25 mouse cellular contexts compared by ENCODE assay signal in genomic region chr2:152776019-152776418, GRCm38 (mm10). TPM values are rescaled to one million over a fixed set of nuclear protein-coding genes. Genes with fewer than 3 reads are reported as not detected.
A peak's percentile ranks its signal among the peaks of the same experiment; 100 is the strongest.
DNase-seq lines count a peak whose midpoint lies in the region; ATAC-seq and TF ChIP-seq lines count a peak whose summit lies in the region.
"Had no signal": no experiment of that assay in that cellular context is flagged by ENCODE, and none has a peak within 500 bp of the region (broad histone marks: within the 10 kb centered on the region; RNA-seq: fewer than 3 reads in every experiment).

No protein-coding gene starts in this region.

- peaks cover 14% of the 10 kb centered on the region; the same call in 1 of the 2 replicates for H3K27me3 ChIP-seq in liver, embryonic 13.5 days
- peaks cover 22% of the 10 kb centered on the region for H3K27me3 ChIP-seq in liver, embryonic 12.5 days (replicated peaks)
- H3K27me3 ChIP-seq: embryonic facial prominence, embryonic 13.5 days; forebrain, embryonic 13.5 days; heart, embryonic 12.5 days; heart, embryonic 15.5 days; hindbrain, embryonic 13.5 days had no signal

- no peak overlapping the region for H3K9ac ChIP-seq in liver, embryonic 13.5 days
- no peak overlapping the region for H3K9ac ChIP-seq in liver, embryonic 12.5 days
- H3K9ac ChIP-seq: embryonic facial prominence, embryonic 13.5 days; forebrain, embryonic 13.5 days; heart, embryonic 12.5 days; heart, embryonic 15.5 days; hindbrain, embryonic 13.5 days had no signal

- 85% methylated on average over 3 of the region's 3 CpGs for WGBS in liver, embryonic 13.5 days (ENCODE audit: insufficient replicate concordance)
- WGBS in liver, embryonic 12.5 days (ENCODE audit: insufficient replicate concordance) = 71% methylated on average over 3 of the region's 3 CpGs

- H3K27ac ChIP-seq in liver, embryonic 13.5 days = peak overlapping the region; percentile 5; the same call in 1 of the 2 replicates
- no peak overlapping the region for H3K27ac ChIP-seq in liver, embryonic 12.5 days
- H3K27ac ChIP-seq in cortical plate, adult 2 months (ENCODE audit: insufficient read depth, low read length) = 0 out of 2 replicates have a peak overlapping the region, but pooled peaks have one; percentile 18
- H3K27ac ChIP-seq: embryonic facial prominence, embryonic 10.5 days; embryonic facial prominence, embryonic 13.5 days; forebrain, embryonic 10.5 days; forebrain, embryonic 13.5 days; heart, embryonic 15.5 days; hindbrain, embryonic 10.5 days; hindbrain, embryonic 13.5 days had no signal

- peaks cover 54% of the 10 kb centered on the region for H3K4me1 ChIP-seq in liver, embryonic 13.5 days (replicated peaks)
- H3K4me1 ChIP-seq in liver, embryonic 12.5 days = peaks cover 35% of the 10 kb centered on the region
- peaks cover 9% of the 10 kb centered on the region for H3K4me1 ChIP-seq in cortical plate, adult 2 months (ENCODE audit: control insufficient read depth, insufficient read depth, low read length)
- H3K4me1 ChIP-seq: forebrain, embryonic 13.5 days; hindbrain, embryonic 13.5 days had no signal

- ATAC-seq in frontal cortex, adult (ENCODE audit: low TSS enrichment) = peak; percentile 35
- ATAC-seq in liver, embryonic 13.5 days (ENCODE audit: low read depth) = no peak
- ATAC-seq in liver, embryonic 12.5 days = no peak
- ATAC-seq: forebrain, embryonic 13.5 days; hindbrain, embryonic 16.5 days had no signal

- TF ChIP-seq CTCF in cortical plate, adult 2 months (IDR thresholded peaks at IDR 0.05; ENCODE audit: extremely low read depth, insufficient read depth, low read length) = no peak

- H3K36me3 ChIP-seq in liver, embryonic 13.5 days = peaks cover 35% of the 10 kb centered on the region
- peaks cover 31% of the 10 kb centered on the region for H3K36me3 ChIP-seq in liver, embryonic 12.5 days

- H3K4me2 ChIP-seq in liver, embryonic 13.5 days = no peak overlapping the region
- H3K4me2 ChIP-seq in liver, embryonic 12.5 days = no peak overlapping the region
- H3K4me2 ChIP-seq: embryonic facial prominence, embryonic 13.5 days; forebrain, embryonic 13.5 days; heart, embryonic 12.5 days; heart, embryonic 15.5 days; hindbrain, embryonic 13.5 days had no signal

- TF ChIP-seq POLR2A in cortical plate, adult 2 months (IDR thresholded peaks at IDR 0.05; ENCODE audit: extremely low read depth, insufficient read depth, low read length) = no peak

- DNase-seq in frontal cortex, adult 2 months (ENCODE audit: extremely low spot score in 1 of 2, low spot score in 1 of 2) = no peak
- DNase-seq in liver, embryonic 13.5 days = no peak
- peak; percentile 44 for DNase-seq in 416B (ENCODE audit: low read depth)
- DNase-seq in right cerebral cortex, postnatal 10 days (ENCODE audit: low spot score in 2 of 2) = no peak
- DNase-seq: adrenal gland, adult 2 months; adrenal gland, postnatal 14 days; cerebellum, adult 11-12 months; cerebellum, adult 9-10 months; embryo, embryonic 11 days; gastrocnemius, postnatal 25 days; heart, adult 18-20 months; heart, postnatal 10 days; heart, postnatal 36 days had no signal

- no peaks in the 10 kb centered on the region for H3K9me3 ChIP-seq in liver, embryonic 13.5 days (replicated peaks)
- H3K9me3 ChIP-seq in liver, embryonic 12.5 days (replicated peaks) = no peaks in the 10 kb centered on the region
- H3K9me3 ChIP-seq: embryonic facial prominence, embryonic 10.5 days; embryonic facial prominence, embryonic 13.5 days; forebrain, embryonic 10.5 days; forebrain, embryonic 13.5 days; heart, embryonic 12.5 days; heart, embryonic 15.5 days; hindbrain, embryonic 10.5 days; hindbrain, embryonic 13.5 days had no signal

- H3K4me3 ChIP-seq in liver, embryonic 13.5 days (replicated peaks) = no peak overlapping the region
- H3K4me3 ChIP-seq in liver, embryonic 12.5 days = no peak overlapping the region
- H3K4me3 ChIP-seq in cortical plate, adult 2 months (ENCODE audit: insufficient read depth, low read length) = no peak overlapping the region
- H3K4me3 ChIP-seq: embryonic facial prominence, embryonic 10.5 days; embryonic facial prominence, embryonic 13.5 days; forebrain, embryonic 10.5 days; forebrain, embryonic 13.5 days; heart, embryonic 12.5 days; heart, embryonic 15.5 days; hindbrain, embryonic 10.5 days; hindbrain, embryonic 13.5 days had no signal

RNA-seq across cellular contexts. Expression of gene Cox4i2, which starts 22.0 kb away (rescaled TPM):
- polyA plus RNA-seq in frontal cortex, adult 2 months (2012; rRNA removed) = 6.9 and 7.6 TPM in 2 replicates
- polyA plus RNA-seq in liver, embryonic 13.5 days (2015; fragmentation: Nextera tagmentation; extraction: Ambion mirVana) = 1.1 and 1.2 TPM in 2 replicates
- 2.5 and 3.4 TPM in 2 replicates for polyA plus RNA-seq in liver, embryonic 12.5 days (2016; fragmentation: Nextera tagmentation; extraction: Ambion mirVana)
- polyA plus RNA-seq in cortical plate, adult 2 months (2012; rRNA removed) = 6.3 and 6.9 TPM in 2 replicates

RNA-seq across cellular contexts. Expression of gene Id1, which starts 40.0 kb away (rescaled TPM):
- 81.5 and 93.8 TPM in 2 replicates for polyA plus RNA-seq in frontal cortex, adult 2 months (2012; rRNA removed)
- 20.9 and 23.2 TPM in 2 replicates for polyA plus RNA-seq in liver, embryonic 13.5 days (2015; fragmentation: Nextera tagmentation; extraction: Ambion mirVana)
- polyA plus RNA-seq in liver, embryonic 12.5 days (2016; fragmentation: Nextera tagmentation; extraction: Ambion mirVana) = 28.1 and 30.6 TPM in 2 replicates
- 74.2 and 81.0 TPM in 2 replicates for polyA plus RNA-seq in cortical plate, adult 2 months (2012; rRNA removed)

RNA-seq across cellular contexts. Expression of gene Bcl2l1, which starts 55.5 kb away (rescaled TPM):
- polyA plus RNA-seq in frontal cortex, adult 2 months (2012; rRNA removed) = 91.7 and 91.8 TPM in 2 replicates
- 148 and 164 TPM in 2 replicates for polyA plus RNA-seq in liver, embryonic 13.5 days (2015; fragmentation: Nextera tagmentation; extraction: Ambion mirVana)
- 127 and 137 TPM in 2 replicates for polyA plus RNA-seq in liver, embryonic 12.5 days (2016; fragmentation: Nextera tagmentation; extraction: Ambion mirVana)
- polyA plus RNA-seq in cortical plate, adult 2 months (2012; rRNA removed) = 99.2 and 105 TPM in 2 replicates
